Mouse (Mus musculus) cerebellum, adult 2 months (tissue): ENCODE measurements at regions not wholly inside any gene's neighbourhood (a gene's known extent, or its start where the extent isn't known, plus 50 kb on each side); places are given as distances from the start of the nearest gene placed in this dataset.

Experiments used
- DNase-seq, 2 experiments: peaks; one replicate each; pipeline ENCODE4 v3.0.0; 2021
- H3K27ac ChIP-seq: fragments of 200-500 bp; 2 replicates; pipeline ENCODE4 v1.5.1; 2012; ENCODE audit warnings: low read length, control low read depth, inconsistent platforms; ENCODE audit not compliant: insufficient read depth
- H3K27me3 ChIP-seq: fragments of 200-500 bp; 2 replicates; pipeline ENCODE4 v1.6.1; 2012; ENCODE audit warnings: inconsistent platforms, mild to moderate bottlenecking, low read length, moderate library complexity; ENCODE audit not compliant: control insufficient read depth, insufficient read depth
- H3K4me1 ChIP-seq: fragments of 200-500 bp; 2 replicates; pipeline ENCODE4 v1.6.1; 2011; ENCODE audit warnings: low read length; ENCODE audit not compliant: control insufficient read depth, insufficient read depth
- H3K4me3 ChIP-seq: fragments of 200-500 bp; replicated peaks from 2 replicates; pipeline ENCODE3; 2011; ENCODE audit warnings: mild to moderate bottlenecking, low read depth, low read length, control low read depth; ENCODE audit not compliant: insufficient read depth
- CTCF ChIP-seq: fragments of 200-500 bp; IDR thresholded peaks from 2 replicates; pipeline ENCODE4 v1.5.1; 2011; ENCODE audit warnings: low read depth, mild to moderate bottlenecking, control low read depth, low read length, moderate library complexity, borderline replicate concordance; ENCODE audit not compliant: insufficient read depth
- POLR2A ChIP-seq: fragments of 200-500 bp; IDR thresholded peaks from 2 replicates; pipeline ENCODE4 v1.6.1; 2011; ENCODE audit warnings: low read length, control low read depth, borderline replicate concordance; ENCODE audit not compliant: insufficient read depth
- WGBS: fragments of 180-500 bp; shearing (Covaris S2); methylation state at CpG from one replicate; pipeline ENCODE4 v1.1.7; 2018; 5-methylcytosine and 5-hydroxymethylcytosine counted together

DNA sequence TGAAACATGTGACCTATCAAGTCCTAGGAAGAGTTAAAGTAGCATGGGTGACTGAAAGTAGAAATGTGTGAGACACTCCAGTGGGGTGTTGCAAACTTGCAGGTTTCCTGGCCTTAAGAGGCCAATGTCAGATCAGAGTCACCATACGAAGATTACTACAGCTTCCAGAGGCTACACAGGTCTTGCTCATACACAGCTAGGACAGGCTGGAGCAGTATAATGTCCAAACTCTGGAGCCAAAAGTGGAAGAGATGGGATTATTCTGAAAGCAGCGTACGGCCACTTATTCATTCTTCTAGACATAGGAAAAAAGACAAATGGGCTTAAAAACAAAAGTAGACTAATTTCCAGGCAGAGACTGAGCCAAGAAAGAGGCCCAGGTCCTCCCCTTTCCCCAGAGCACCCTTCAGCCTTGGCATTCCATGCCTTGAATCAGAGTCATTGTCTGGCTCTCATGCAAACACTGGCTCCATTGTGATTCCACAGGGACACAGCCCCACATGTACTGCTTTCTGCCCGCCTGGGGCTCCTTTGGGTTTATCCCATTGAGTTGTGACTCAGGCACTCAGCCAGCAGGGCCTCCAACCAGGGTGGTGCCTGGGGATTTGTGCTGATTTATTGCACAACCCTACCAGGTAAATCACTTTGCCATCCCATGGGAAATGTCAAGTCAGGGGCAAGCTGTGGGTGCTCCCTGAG is 94.5 kb downstream of the Rassf10 start:
- no peak for DNase-seq
- TF ChIP-seq POLR2A (no peak), CTCF (no peak)
- no peak overlapping the region for H3K4me3 ChIP-seq
- no peaks in the 10 kb centered on the region for H3K27me3 ChIP-seq
- no peak overlapping the region for H3K27ac ChIP-seq
- no peaks in the 10 kb centered on the region for H3K4me1 ChIP-seq
- 78% methylated on average over 4 of the region's 4 CpGs for WGBS

DNA sequence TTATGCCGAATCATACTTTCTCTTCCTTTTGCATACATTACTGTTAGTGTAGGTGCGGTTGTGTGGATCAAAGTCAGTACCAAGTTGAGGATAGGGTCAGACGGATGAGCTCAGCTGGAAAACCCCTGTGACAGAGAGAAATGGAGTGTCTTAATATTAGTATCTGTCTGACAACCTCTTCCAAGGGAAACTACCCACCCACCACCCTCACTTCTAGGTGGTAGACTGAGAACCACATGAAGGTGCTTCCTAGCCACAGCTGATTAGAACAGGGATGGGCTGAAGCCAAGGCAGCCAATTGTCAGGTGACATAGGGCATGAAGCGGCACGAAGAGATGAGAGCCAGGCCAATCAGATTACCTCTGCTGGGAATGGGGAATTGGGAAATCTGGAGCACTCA is 95.7 kb downstream of the Rassf10 start:
- no peak for DNase-seq
- TF ChIP-seq POLR2A (no peak), CTCF (no peak)
- Histone ChIP-seq H3K27ac (no peak overlapping the region), H3K4me3 (no peak overlapping the region), H3K27me3 (no peaks in the 10 kb centered on the region), H3K4me1 (no peaks in the 10 kb centered on the region)
- WGBS = 83% methylated on average over 5 of the region's 5 CpGs

DNA sequence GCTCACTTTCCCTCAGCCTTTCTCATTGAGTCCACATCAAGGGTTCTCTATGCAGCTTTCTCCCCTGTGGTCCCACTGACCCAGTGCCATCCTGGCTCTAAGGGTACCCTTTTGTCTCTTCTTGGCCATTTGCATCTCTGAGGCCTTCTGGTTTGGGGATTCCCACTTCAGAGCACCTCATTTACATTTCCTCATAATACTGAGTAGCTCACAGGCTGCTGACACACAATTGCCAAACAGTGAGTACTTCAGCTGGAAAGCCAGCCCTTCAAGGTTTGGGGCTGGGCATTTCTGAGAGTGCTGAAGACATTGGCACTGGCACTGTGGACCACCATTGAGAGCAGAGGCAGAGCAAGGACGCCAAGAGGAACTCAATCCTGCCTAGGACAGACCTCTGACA is 99.2 kb downstream of the Rassf10 start:
- TF ChIP-seq POLR2A (no peak), CTCF (no peak)
- Histone ChIP-seq H3K27ac (no peak overlapping the region), H3K4me3 (no peak overlapping the region), H3K4me1 (no peaks in the 10 kb centered on the region), H3K27me3 (no peaks in the 10 kb centered on the region)
- DNase-seq = no peak
- 53% methylated on average over 1 of the region's 1 CpGs for WGBS

DNA sequence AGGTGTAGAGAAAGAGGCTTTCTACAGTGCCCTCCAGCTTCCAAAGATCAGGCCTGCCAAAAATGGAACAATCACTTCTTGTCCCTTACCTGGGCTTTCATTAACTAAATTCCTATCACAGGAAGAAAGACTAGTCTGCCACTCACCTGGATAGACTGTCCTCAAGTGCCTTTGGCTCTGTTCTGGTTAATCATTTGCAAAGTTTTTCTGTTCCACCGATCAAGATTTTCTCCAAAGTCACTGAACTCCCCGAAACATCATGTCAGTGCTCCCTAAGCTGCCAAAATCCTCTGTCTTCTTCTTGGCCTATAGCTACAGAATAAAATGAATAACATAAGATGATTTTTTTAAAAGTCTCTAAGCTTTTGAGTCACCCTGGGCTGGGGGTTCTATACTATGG is 102.7 kb downstream of the Rassf10 start:
- no peak for DNase-seq
- no peaks in the 10 kb centered on the region for H3K27me3 ChIP-seq
- H3K4me1 ChIP-seq = no peaks in the 10 kb centered on the region; the same call in none of the 2 replicates
- no peak for TF ChIP-seq POLR2A
- no peak for TF ChIP-seq CTCF
- H3K27ac ChIP-seq = no peak overlapping the region
- no peak overlapping the region for H3K4me3 ChIP-seq
- WGBS = 90% methylated on average over 2 of the region's 2 CpGs

DNA sequence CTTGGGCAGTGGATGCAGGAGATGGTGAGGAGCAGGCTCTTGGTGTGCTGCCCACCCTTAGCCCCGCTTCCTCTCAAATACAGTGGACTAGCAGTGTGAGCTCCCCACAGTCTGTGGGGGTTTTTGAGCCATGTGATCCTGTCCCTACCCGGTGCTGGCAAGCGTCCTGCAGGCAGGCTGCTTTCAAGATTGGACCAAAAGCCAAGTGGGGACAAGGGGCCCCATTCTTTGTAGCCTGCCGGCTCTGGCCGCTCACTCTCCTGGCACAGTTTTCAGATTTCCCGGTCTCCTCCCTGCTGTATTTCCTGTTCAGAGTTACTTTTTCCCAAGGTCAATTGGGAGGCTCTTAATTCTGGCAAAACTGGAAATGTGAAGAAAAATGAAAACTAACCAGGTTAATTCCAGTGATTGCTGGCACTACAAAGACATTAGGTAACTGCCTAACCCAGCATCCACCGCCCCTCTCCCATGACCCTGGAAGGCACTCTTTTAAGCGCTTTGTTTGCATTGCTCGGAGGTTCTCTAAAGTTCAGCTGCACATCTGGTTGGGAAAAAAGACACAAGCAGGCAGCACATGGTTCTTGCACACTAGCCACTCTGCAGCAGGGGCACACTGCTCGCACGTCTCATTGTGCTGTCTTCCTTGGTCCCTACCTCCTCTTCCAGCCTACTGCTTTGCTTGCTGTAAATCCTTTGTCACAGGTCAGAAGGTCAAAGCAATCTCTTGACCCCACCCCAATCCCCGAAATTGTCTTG is 105.6 kb downstream of the Rassf10 start:
- H3K27ac ChIP-seq = no peak overlapping the region

DNA sequence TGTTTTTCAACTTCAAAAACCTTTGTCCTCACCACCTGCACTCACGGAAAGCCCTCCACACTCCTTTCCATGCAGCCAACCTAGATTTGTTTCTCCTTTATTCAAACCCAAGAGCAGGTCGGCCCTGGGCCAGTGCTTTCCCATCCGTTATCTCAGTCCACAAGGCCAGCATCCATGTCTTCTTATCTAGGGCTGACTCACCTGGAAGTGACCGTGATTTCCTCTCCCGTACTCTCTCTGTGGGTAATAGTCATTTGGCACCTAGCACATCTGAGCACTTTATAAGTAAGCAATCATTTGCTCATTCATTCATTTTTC is 106.2 kb downstream of the Rassf10 start:
- no peaks in the 10 kb centered on the region; the same call in none of the 2 replicates for H3K4me1 ChIP-seq
- 80% methylated on average over 5 of the region's 5 CpGs for WGBS
- H3K27ac ChIP-seq = no peak overlapping the region
- no peak overlapping the region for H3K4me3 ChIP-seq
- TF ChIP-seq POLR2A (no peak), CTCF (no peak)
- DNase-seq = no peak
- H3K27me3 ChIP-seq = no peaks in the 10 kb centered on the region

More for the DNA sequence above, 105.6 kb downstream of the Rassf10 start:
- TF ChIP-seq POLR2A = no peak
- TF ChIP-seq CTCF = no peak
- Histone ChIP-seq H3K4me3 (no peak overlapping the region), H3K4me1 (no peaks in the 10 kb centered on the region; the same call in none of the 2 replicates), H3K27me3 (no peaks in the 10 kb centered on the region)
- WGBS = 58% methylated on average over 12 of the region's 12 CpGs
- DNase-seq = peak in 1 of 2 experiments; percentile 45

DNA sequence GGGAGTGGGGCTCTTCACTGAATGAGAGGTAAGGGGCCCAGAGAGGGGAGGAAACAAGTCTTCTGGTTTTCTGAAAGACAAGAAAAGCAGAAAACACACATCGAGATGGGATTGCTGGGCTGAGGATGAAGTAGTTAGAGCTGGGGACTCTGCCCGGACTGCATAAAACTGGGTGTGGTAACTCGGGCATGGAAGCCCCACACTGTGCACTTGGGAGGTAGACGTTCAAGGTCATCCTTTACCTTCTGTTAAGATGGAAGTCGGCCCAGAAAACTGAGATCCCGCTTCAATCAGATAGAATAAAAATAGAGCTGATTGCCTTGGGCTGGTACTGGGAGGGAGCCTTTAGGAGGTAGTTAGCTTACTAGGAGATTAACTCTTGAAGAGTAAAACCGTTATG is 107.2 kb downstream of the Rassf10 start:
- Histone ChIP-seq H3K4me3 (no peak overlapping the region), H3K27me3 (no peaks in the 10 kb centered on the region), H3K27ac (no peak overlapping the region), H3K4me1 (no peaks in the 10 kb centered on the region; the same call in none of the 2 replicates)
- WGBS = 10% methylated on average over 7 of the region's 7 CpGs
- DNase-seq = peak in 1 of 2 experiments; percentile 34
- TF ChIP-seq CTCF = no peak
- TF ChIP-seq POLR2A = no peak

DNA sequence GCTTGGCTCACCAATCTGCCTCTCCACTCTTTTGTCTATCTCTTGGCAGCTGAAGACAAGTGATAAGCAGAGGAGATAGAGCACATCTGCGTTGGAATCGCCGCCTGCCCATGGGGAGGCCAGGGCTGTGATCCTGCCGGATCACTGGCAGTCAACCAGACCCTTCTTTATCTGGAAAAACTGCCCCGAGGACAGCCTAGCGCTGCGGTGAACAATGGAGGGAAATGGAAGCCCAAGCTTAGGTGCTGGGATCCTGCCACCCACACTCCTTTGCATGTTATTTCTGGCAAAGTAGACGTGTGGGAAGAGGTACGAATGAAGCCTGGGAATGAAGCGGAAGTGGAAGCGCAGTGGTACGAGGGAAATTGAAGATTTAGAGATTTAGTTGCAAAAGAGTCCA is 112.8 kb downstream of the Rassf10 start:
- Histone ChIP-seq H3K27ac (no peak overlapping the region), H3K4me3 (no peak overlapping the region), H3K4me1 (peaks cover 11% of the 10 kb centered on the region), H3K27me3 (no peaks in the 10 kb centered on the region)
- 62% methylated on average over 12 of the region's 12 CpGs for WGBS
- TF ChIP-seq CTCF = no peak
- TF ChIP-seq POLR2A = no peak
- no peak for DNase-seq
